15 mouse cellular contexts compared by ENCODE assay signal in the genomic region with DNA sequence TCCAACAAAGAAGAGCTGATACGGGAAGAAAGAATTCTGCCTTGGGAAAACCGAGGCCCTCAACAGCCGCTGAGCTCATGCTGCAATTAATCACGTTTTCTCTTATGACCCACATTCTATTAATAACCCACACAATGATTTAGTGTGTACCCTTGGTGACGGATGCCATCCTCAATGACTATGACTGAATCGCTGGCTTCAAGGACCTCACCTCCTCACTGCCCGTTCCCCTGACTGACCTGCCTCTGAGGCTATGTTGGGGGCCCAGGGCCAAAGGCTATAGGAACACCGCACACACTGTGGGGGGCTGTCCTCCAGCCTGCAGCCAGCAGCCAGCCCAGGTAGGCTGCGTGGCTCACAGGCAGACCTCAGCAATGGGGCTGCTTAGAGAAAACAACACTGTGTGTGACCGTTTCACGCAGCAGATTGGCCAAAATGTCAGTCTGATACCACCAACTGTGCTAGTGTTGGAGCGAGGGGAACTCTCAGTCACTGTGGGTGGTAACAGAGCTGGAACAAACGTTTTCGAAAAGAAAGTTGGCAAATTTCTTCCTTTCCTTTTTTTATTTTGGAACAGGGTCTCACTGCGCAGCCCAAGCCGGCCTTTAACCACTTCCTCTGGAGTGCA.
DNase-seq lines count a peak whose midpoint lies in the region; ATAC-seq and TF ChIP-seq lines count a peak whose summit lies in the region.
"Had no signal": no experiment of that assay in that cellular context is flagged by ENCODE, and none has a peak within 500 bp of the region (broad histone marks: within the 10 kb centered on the region; RNA-seq: fewer than 3 reads in every experiment).

No protein-coding gene starts in this region.

- no peak overlapping the region for H3K4me3 ChIP-seq in heart, postnatal 0 days (ENCODE audit: low read depth, low read length)
- no peak overlapping the region for H3K4me3 ChIP-seq in midbrain, embryonic 16.5 days (ENCODE audit: low read depth, low read length)
- H3K4me3 ChIP-seq in midbrain, embryonic 11.5 days (ENCODE audit: low read depth, low read length) = no peak overlapping the region
- no peak overlapping the region for H3K4me3 ChIP-seq in hindbrain, embryonic 16.5 days (ENCODE audit: low read length)
- no peak overlapping the region for H3K4me3 ChIP-seq in stomach, embryonic 16.5 days (replicated peaks; ENCODE audit: low read length)
- H3K4me3 ChIP-seq: erythroblast, embryonic 14.5 days; limb, embryonic 10.5 days had no signal

- peak; percentile 61 for DNase-seq in heart, postnatal 0 days (ENCODE audit: low spot score)
- no peak for DNase-seq in heart, postnatal 36 days
- no peak for DNase-seq in midbrain, embryonic 11.5 days (ENCODE audit: low spot score, missing footprints)
- no peak for DNase-seq in urinary bladder, adult 2 months (ENCODE audit: low spot score)
- no peak for DNase-seq in frontal cortex, postnatal 25 days (ENCODE audit: low spot score in 2 of 2)
- DNase-seq: gastrocnemius, postnatal 10 days; heart, postnatal 14 days; kidney, postnatal 25 days; lung, adult 18-20 months; thymus, postnatal 36 days had no signal

- no peaks in the 10 kb centered on the region for H3K36me3 ChIP-seq in heart, postnatal 0 days (replicated peaks; ENCODE audit: control insufficient read depth, insufficient read depth, low read length)
- H3K36me3 ChIP-seq in midbrain, embryonic 16.5 days (ENCODE audit: control insufficient read depth, insufficient read depth, low read length) = no peaks in the 10 kb centered on the region
- no peaks in the 10 kb centered on the region for H3K36me3 ChIP-seq in midbrain, embryonic 11.5 days (ENCODE audit: control insufficient read depth, insufficient read depth, low read length)
- H3K36me3 ChIP-seq in hindbrain, embryonic 16.5 days (ENCODE audit: control insufficient read depth, insufficient read depth, low read length) = no peaks in the 10 kb centered on the region
- H3K36me3 ChIP-seq in stomach, embryonic 16.5 days (ENCODE audit: control insufficient read depth, insufficient read depth, low read length) = no peaks in the 10 kb centered on the region

- no peak for TF ChIP-seq EP300 in heart, postnatal 0 days (IDR thresholded peaks at IDR 0.05; ENCODE audit: low read depth)

- peaks cover 15% of the 10 kb centered on the region; the same call in 1 of the 2 replicates for H3K4me1 ChIP-seq in heart, postnatal 0 days (ENCODE audit: control insufficient read depth, insufficient read depth)
- peaks cover 12% of the 10 kb centered on the region; the same call in 1 of the 2 replicates for H3K4me1 ChIP-seq in midbrain, embryonic 16.5 days (ENCODE audit: control insufficient read depth, insufficient read depth, low read length)
- H3K4me1 ChIP-seq in midbrain, embryonic 11.5 days (ENCODE audit: control insufficient read depth, insufficient read depth, low read length) = peaks cover 16% of the 10 kb centered on the region
- peaks cover 19% of the 10 kb centered on the region; the same call in 1 of the 2 replicates for H3K4me1 ChIP-seq in hindbrain, embryonic 16.5 days (ENCODE audit: control insufficient read depth, insufficient read depth, low read depth, low read length)
- peaks cover 27% of the 10 kb centered on the region for H3K4me1 ChIP-seq in stomach, embryonic 16.5 days (ENCODE audit: control insufficient read depth, insufficient read depth, low read length)

- no peaks in the 10 kb centered on the region for H3K9me3 ChIP-seq in heart, postnatal 0 days (replicated peaks; ENCODE audit: control insufficient read depth, low read length)
- H3K9me3 ChIP-seq in midbrain, embryonic 16.5 days (replicated peaks; ENCODE audit: control insufficient read depth, low read length, poor library complexity, severe bottlenecking) = no peaks in the 10 kb centered on the region
- H3K9me3 ChIP-seq in midbrain, embryonic 11.5 days (ENCODE audit: control insufficient read depth, low read length) = no peaks in the 10 kb centered on the region
- no peaks in the 10 kb centered on the region for H3K9me3 ChIP-seq in hindbrain, embryonic 16.5 days (ENCODE audit: control insufficient read depth, low read length)
- no peaks in the 10 kb centered on the region for H3K9me3 ChIP-seq in stomach, embryonic 16.5 days (replicated peaks; ENCODE audit: control insufficient read depth, low read length)
- H3K9me3 ChIP-seq: limb, embryonic 10.5 days had no signal

- peak; percentile 54; the same call in 1 of the 2 replicates for ATAC-seq in heart, postnatal 0 days (ENCODE audit: insufficient read depth, low read depth)
- peak; percentile 46; the same call in 1 of the 2 replicates for ATAC-seq in midbrain, embryonic 16.5 days
- ATAC-seq in midbrain, embryonic 11.5 days (ENCODE audit: low FRiP score) = no peak
- ATAC-seq in hindbrain, embryonic 16.5 days = peak; percentile 31
- 0 out of 2 replicates have a peak, but pooled peaks have one; percentile 23 for ATAC-seq in stomach, embryonic 16.5 days (ENCODE audit: insufficient read depth, low FRiP score)

- no peak overlapping the region for H3K4me2 ChIP-seq in heart, postnatal 0 days (ENCODE audit: low read depth, low read length)
- no peak overlapping the region for H3K4me2 ChIP-seq in midbrain, embryonic 16.5 days (ENCODE audit: low read length)
- H3K4me2 ChIP-seq in midbrain, embryonic 11.5 days = no peak overlapping the region
- H3K4me2 ChIP-seq in hindbrain, embryonic 16.5 days (ENCODE audit: low read length) = no peak overlapping the region
- no peak overlapping the region for H3K4me2 ChIP-seq in stomach, embryonic 16.5 days (ENCODE audit: low read depth, low read length)

- intact Hi-C loops in heart, postnatal 36 days (cut with DNase I) = no loop called here

- H3K27ac ChIP-seq in heart, postnatal 0 days (ENCODE audit: low read depth) = no peak overlapping the region
- H3K27ac ChIP-seq in midbrain, embryonic 16.5 days (ENCODE audit: low read length) = peak overlapping the region; percentile 24; the same call in 1 of the 2 replicates
- H3K27ac ChIP-seq in midbrain, embryonic 11.5 days (ENCODE audit: low read depth, low read length) = no peak overlapping the region
- H3K27ac ChIP-seq in hindbrain, embryonic 16.5 days (ENCODE audit: low read depth, low read length) = peak overlapping the region; percentile 57
- peak overlapping the region; percentile 70 for H3K27ac ChIP-seq in stomach, embryonic 16.5 days (ENCODE audit: low read length)
- H3K27ac ChIP-seq: limb, embryonic 10.5 days had no signal

- no peak for TF ChIP-seq CTCF in heart, postnatal 0 days (IDR thresholded peaks at IDR 0.05; ENCODE audit: low read depth)

- 59% methylated on average over 16 of the region's 16 CpGs for WGBS in heart, postnatal 0 days
- 77% methylated on average over 16 of the region's 16 CpGs for WGBS in midbrain, embryonic 16.5 days
- 82% methylated on average over 16 of the region's 16 CpGs for WGBS in midbrain, embryonic 11.5 days
- WGBS in hindbrain, embryonic 16.5 days = 64% methylated on average over 16 of the region's 16 CpGs
- WGBS in stomach, embryonic 16.5 days = 61% methylated on average over 16 of the region's 16 CpGs

- H3K9ac ChIP-seq in heart, postnatal 0 days (replicated peaks; ENCODE audit: low read depth, low read length) = no peak overlapping the region
- no peak overlapping the region for H3K9ac ChIP-seq in midbrain, embryonic 16.5 days (ENCODE audit: low read depth, low read length)
- H3K9ac ChIP-seq in midbrain, embryonic 11.5 days (ENCODE audit: low read length) = no peak overlapping the region
- H3K9ac ChIP-seq in hindbrain, embryonic 16.5 days (ENCODE audit: low read depth, low read length) = no peak overlapping the region
- H3K9ac ChIP-seq in stomach, embryonic 16.5 days (ENCODE audit: low read length) = no peak overlapping the region

- peaks cover 76% of the 10 kb centered on the region for H3K27me3 ChIP-seq in heart, postnatal 0 days (ENCODE audit: control insufficient read depth, insufficient read depth, low read length)
- no peaks in the 10 kb centered on the region for H3K27me3 ChIP-seq in midbrain, embryonic 16.5 days (ENCODE audit: control insufficient read depth, insufficient read depth, low read depth, low read length)
- peaks cover 2% of the 10 kb centered on the region for H3K27me3 ChIP-seq in midbrain, embryonic 11.5 days (ENCODE audit: control insufficient read depth, insufficient read depth, low read length)
- no peaks in the 10 kb centered on the region for H3K27me3 ChIP-seq in hindbrain, embryonic 16.5 days (replicated peaks; ENCODE audit: control insufficient read depth, insufficient read depth, low read length)
- H3K27me3 ChIP-seq in stomach, embryonic 16.5 days (ENCODE audit: control insufficient read depth, insufficient read depth, low read length) = no peaks in the 10 kb centered on the region

Comparison
In these comparisons a context has a peak if more than half of its experiments do, and no peak if none do; other contexts are left out.
1. H3K27ac ChIP-seq: peak in midbrain, embryonic 16.5 days (single experiment), hindbrain, embryonic 16.5 days (single experiment) and stomach, embryonic 16.5 days (single experiment); none in heart, postnatal 0 days (single experiment) and midbrain, embryonic 11.5 days (single experiment).